Mouse (Mus musculus): ENCODE data around the gene Gm49380. TPM values are rescaled to one million over a fixed set of nuclear protein-coding genes. Genes with fewer than 3 reads are reported as not detected.

Gm49380 gene
- polyA plus RNA-seq, 1 experiment from 2014 or later = 0.29 TPM

DNA sequence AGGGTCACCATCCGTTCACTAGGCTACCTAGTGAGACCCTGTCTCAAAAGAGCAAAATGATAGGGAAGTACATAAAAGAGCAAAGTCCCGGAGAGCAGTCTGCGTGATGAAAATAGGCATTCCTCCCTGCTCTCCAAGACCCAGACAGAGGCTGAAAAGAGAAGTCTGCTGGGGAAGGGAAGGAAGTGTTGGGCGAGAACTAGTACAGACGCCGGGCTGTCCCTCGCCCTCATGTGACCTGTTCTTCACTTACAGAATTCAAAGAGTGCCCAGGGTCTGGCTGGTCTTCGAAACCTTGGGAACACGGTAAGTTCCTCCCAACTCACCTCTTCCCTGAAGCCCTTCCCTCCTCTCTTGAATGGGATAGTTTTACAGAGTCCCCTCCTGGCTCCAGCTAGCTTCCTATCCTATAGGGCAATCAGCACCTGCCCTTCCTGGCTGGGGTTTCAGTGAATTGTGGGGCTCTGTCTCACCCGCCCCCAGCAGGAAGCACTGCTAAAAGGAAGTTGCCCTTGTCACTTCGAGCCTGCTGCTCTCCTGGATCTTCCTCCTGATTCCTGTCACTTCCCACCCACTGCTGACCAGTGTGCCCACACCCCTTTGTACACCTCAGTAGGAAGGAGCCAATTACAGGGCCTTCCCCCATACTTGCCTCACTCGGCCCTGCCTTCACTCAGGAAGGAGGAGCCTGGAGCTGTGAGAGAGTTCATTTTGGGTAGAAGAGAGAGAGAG lies 24.3 kb downstream of the Gm49380 start:
- no peak for ATAC-seq

DNA sequence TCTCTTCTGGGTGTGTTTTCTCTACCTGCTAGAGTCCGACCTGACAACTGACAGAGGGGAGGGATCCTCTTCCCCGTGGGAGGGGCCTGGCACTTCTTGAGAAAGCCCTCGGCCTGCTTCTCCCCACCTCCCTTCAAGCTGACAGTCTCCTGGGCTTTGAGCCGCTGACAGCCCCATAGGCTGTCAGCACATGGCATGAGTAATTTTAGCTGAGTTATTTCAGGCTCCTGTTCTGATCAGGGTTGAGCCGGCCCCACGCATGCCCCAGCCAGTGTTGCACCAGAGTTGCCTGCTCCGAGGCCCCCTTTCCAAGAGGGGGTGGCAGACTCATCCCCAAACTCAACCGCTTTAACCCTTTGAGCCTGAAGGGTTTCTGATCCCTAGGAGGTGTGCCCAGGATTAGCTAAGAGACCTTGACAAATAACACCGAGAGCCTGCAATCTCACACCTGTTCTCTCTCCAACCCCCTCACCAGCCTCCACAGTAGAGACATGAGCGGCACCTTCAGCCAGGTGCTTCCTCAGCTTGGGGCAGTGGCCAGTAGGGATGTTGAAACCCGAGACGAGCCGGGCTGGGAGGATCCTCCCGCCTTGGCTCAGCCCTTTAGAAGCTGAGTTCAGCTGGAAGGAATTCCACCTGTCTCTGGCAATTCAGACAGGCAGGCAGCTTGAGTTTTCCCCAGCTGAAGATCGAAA lies 25.4 kb downstream of the Gm49380 start:
- Histone ChIP-seq H3K27me3 (replicated peaks; ENCODE audit: insufficient read depth, low read length) (no peaks in the 10 kb centered on the region; the same call in 1 of the 2 replicates), H3K9me3 (ENCODE audit: low read length) (no peaks in the 10 kb centered on the region), H3K27ac (ENCODE audit: low read length) (no peak overlapping the region), H3K4me3 (ENCODE audit: low read depth, low read length) (no peak overlapping the region), H3K4me2 (replicated peaks; ENCODE audit: low read depth, low read length) (0 out of 2 replicates have a peak overlapping the region, but pooled peaks have one; percentile 3), H3K36me3 (ENCODE audit: insufficient read depth, low read length) (0 out of 2 replicates have a peak, but pooled peaks cover 5% of the 10 kb centered on the region), H3K9ac (replicated peaks; ENCODE audit: low read depth) (no peak overlapping the region), H3K4me1 (ENCODE audit: insufficient read depth, low read depth, low read length) (peaks cover 15% of the 10 kb centered on the region; the same call in 1 of the 2 replicates)
- WGBS = 10% methylated on average over 15 of the region's 15 CpGs
- no peak for TF ChIP-seq EP300 (IDR thresholded peaks at IDR 0.05)
- TF ChIP-seq CTCF (IDR thresholded peaks at IDR 0.05) = no peak
- ATAC-seq (no peak), DNase-seq (ENCODE audit: low spot score) (peak; percentile 48)

More for the DNA sequence above, 24.3 kb downstream of the Gm49380 start:
- Histone ChIP-seq H3K27ac (ENCODE audit: low read length) (no peak overlapping the region), H3K36me3 (ENCODE audit: insufficient read depth, low read length) (0 out of 2 replicates have a peak, but pooled peaks cover 5% of the 10 kb centered on the region), H3K27me3 (replicated peaks; ENCODE audit: insufficient read depth, low read length) (no peaks in the 10 kb centered on the region; the same call in 1 of the 2 replicates), H3K4me3 (ENCODE audit: low read depth, low read length) (no peak overlapping the region), H3K4me1 (ENCODE audit: insufficient read depth, low read depth, low read length) (peaks cover 11% of the 10 kb centered on the region; the same call in 1 of the 2 replicates), H3K4me2 (replicated peaks; ENCODE audit: low read depth, low read length) (no peak overlapping the region), H3K9ac (replicated peaks; ENCODE audit: low read depth) (no peak overlapping the region), H3K9me3 (ENCODE audit: low read length) (no peaks in the 10 kb centered on the region)
- TF ChIP-seq CTCF (IDR thresholded peaks at IDR 0.05) (no peak), EP300 (IDR thresholded peaks at IDR 0.05) (no peak)
- peak; percentile 59 for DNase-seq (ENCODE audit: low spot score)
- WGBS = 45% methylated on average over 12 of the region's 12 CpGs

DNA sequence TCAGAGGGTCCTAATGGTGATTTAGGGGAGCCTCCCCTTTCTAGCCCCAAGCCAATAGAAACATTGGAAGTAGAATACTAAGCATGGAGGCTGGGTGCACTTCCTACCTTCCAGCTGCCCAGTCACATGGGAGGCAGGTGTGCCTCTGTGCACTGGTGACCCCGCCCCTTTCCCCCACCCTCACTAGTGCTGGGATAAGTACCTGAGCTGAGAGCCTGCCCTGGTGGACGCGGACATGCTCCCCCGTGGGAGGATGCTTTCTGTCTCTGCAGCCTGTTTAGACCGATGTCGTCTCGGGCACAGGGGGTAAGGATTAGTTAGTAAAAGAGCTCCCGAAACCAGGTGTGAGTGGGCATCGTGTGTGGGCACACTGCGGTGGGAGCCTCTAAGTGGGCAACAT lies 26.3 kb downstream of the Gm49380 start:
- no peak overlapping the region for H3K27ac ChIP-seq (ENCODE audit: low read length)
- WGBS = 54% methylated on average over 10 of the region's 10 CpGs

DNA sequence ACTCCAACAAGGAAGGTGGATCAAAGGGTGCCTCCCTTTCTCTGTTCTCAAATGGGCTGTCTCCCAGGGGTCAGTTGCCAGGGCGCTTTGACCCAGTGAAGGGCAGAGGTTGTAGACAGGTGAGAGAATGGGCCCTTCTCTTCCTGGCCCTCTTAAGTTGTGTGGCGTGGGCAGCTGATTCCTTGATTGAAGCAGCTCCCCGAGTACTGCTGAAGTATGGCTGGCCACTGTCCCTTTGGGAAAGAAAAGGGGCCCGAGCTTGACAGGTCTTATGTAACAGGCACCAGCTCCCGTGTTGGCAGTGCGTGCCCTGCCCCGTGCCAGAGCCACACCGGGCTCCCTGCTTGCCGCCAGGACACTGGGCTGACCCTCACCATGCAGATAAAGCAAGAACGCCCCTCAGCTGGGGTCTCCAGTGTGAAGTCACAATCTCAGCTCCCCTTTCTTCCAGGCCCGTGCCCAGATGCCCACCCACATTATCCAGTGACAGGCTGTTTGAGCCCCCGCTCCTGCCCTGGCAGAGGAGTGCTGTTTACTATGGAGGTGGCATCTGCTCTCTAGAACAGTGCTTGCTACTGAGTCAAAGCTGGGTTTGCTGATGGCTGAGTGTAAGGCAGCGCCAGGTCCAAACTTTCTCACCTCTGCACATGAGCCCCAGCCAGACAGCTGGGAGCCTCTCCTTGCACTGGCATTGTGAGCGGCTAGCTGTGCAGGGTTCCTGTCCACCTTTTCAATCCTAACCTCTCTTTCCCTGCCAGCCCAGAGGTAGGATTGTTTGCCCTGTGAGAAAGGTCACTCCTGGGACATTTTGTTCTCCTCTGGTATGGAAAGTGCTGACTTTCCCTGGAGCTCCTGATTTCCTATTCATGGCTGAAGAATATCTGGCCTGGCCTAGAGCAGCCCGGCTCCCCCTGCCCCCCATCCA lies 27.3 kb downstream of the Gm49380 start:
- 66% methylated on average over 15 of the region's 15 CpGs for WGBS
- TF ChIP-seq EP300 (IDR thresholded peaks at IDR 0.05) (no peak), CTCF (IDR thresholded peaks at IDR 0.05) (no peak)
- peaks cover 15% of the 10 kb centered on the region; the same call in 1 of the 2 replicates for H3K4me1 ChIP-seq (ENCODE audit: insufficient read depth, low read depth, low read length)

More for the DNA sequence above, 26.3 kb downstream of the Gm49380 start:
- no peak for ATAC-seq
- TF ChIP-seq CTCF (IDR thresholded peaks at IDR 0.05) (no peak), EP300 (IDR thresholded peaks at IDR 0.05) (no peak)
- peaks cover 4% of the 10 kb centered on the region; the same call in 1 of the 2 replicates for H3K27me3 ChIP-seq (replicated peaks; ENCODE audit: insufficient read depth, low read length)
- H3K4me3 ChIP-seq (ENCODE audit: low read depth, low read length) = no peak overlapping the region
- DNase-seq (ENCODE audit: low spot score) = no peak
- no peaks in the 10 kb centered on the region for H3K9me3 ChIP-seq (ENCODE audit: low read length)
- 0 out of 2 replicates have a peak, but pooled peaks cover 5% of the 10 kb centered on the region for H3K36me3 ChIP-seq (ENCODE audit: insufficient read depth, low read length)
- H3K4me1 ChIP-seq (ENCODE audit: insufficient read depth, low read depth, low read length) = peaks cover 15% of the 10 kb centered on the region; the same call in 1 of the 2 replicates
- no peak overlapping the region for H3K9ac ChIP-seq (replicated peaks; ENCODE audit: low read depth)
- no peak overlapping the region for H3K4me2 ChIP-seq (replicated peaks; ENCODE audit: low read depth, low read length)

DNA sequence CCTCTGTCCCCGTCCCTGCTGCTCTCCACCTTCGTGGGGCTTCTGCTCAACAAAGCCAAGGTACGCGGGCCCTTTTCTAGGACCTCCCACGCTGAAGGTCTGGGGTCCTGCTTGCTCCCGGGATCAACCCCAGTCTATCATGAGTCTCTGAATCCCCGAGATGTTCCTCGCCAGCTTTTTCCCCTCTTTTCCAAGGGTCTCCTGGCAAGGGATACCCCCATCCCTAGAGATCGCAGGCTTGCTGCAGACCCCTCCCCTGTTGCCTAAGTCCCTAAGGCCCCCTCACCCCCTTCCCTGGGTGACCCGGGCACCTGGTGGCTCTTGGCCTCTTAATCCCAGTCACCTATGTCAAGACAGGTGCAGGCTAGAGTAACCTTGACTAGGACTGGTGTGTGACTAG lies 28.0 kb downstream of the Gm49380 start:
- no peak for ATAC-seq
- peak overlapping the region; percentile 50 for H3K9ac ChIP-seq (replicated peaks; ENCODE audit: low read depth)

More for the DNA sequence above, 27.3 kb downstream of the Gm49380 start:
- DNase-seq (ENCODE audit: low spot score) (no peak), ATAC-seq (no peak)
- H3K9ac ChIP-seq (replicated peaks; ENCODE audit: low read depth) = no peak overlapping the region
- no peaks in the 10 kb centered on the region for H3K9me3 ChIP-seq (ENCODE audit: low read length)
- H3K27ac ChIP-seq (ENCODE audit: low read length) = no peak overlapping the region
- peak overlapping the region; percentile 100 for H3K4me2 ChIP-seq (replicated peaks; ENCODE audit: low read depth, low read length)
- no peak overlapping the region for H3K4me3 ChIP-seq (ENCODE audit: low read depth, low read length)
- H3K36me3 ChIP-seq (ENCODE audit: insufficient read depth, low read length) = 0 out of 2 replicates have a peak, but pooled peaks cover 2% of the 10 kb centered on the region
- peaks cover 4% of the 10 kb centered on the region; the same call in 1 of the 2 replicates for H3K27me3 ChIP-seq (replicated peaks; ENCODE audit: insufficient read depth, low read length)

More for the DNA sequence above, 28.0 kb downstream of the Gm49380 start:
- no peaks in the 10 kb centered on the region for H3K36me3 ChIP-seq (ENCODE audit: insufficient read depth, low read length)
- 6% methylated on average over 10 of the region's 10 CpGs for WGBS
- no peaks in the 10 kb centered on the region for H3K9me3 ChIP-seq (ENCODE audit: low read length)
- H3K4me3 ChIP-seq (ENCODE audit: low read depth, low read length) = peak overlapping the region; percentile 57
- DNase-seq (ENCODE audit: low spot score) = no peak
- peaks cover 15% of the 10 kb centered on the region; the same call in 1 of the 2 replicates for H3K4me1 ChIP-seq (ENCODE audit: insufficient read depth, low read depth, low read length)
- peak overlapping the region; percentile 100 for H3K4me2 ChIP-seq (replicated peaks; ENCODE audit: low read depth, low read length)
- peaks cover 4% of the 10 kb centered on the region; the same call in 1 of the 2 replicates for H3K27me3 ChIP-seq (replicated peaks; ENCODE audit: insufficient read depth, low read length)
- TF ChIP-seq CTCF (IDR thresholded peaks at IDR 0.05) (no peak), EP300 (IDR thresholded peaks at IDR 0.05) (no peak)
- no peak overlapping the region for H3K27ac ChIP-seq (ENCODE audit: low read length)

All from lung, postnatal 0 days (tissue).